Mouse (Mus musculus) limb, embryonic 14.5 days (tissue): ENCODE data around the gene Acap1. TPM values are rescaled to one million over a fixed set of nuclear protein-coding genes. Genes with fewer than 3 reads are reported as not detected.

Experiments used
- ATAC-seq: fragments of 200-750 bp; cut with Nextera tagmentation; 2 replicates; pipeline ENCODE4 v1.8.0; 2017; ENCODE audit warnings: low read depth, moderate number of reproducible peaks, moderate TSS enrichment; ENCODE audit not compliant: low FRiP score
- DNase-seq: peaks from one replicate; pipeline ENCODE4 v3.0.0-alpha.2; 2015; ENCODE audit warnings: low spot score
- H3K27ac ChIP-seq: fragments of 300-500 bp; sonication (generic); replicated peaks from 2 replicates; pipeline ENCODE4 v1.5.1; 2014; ENCODE audit warnings: low read depth, mild to moderate bottlenecking, low read length, moderate library complexity, mixed read lengths
- H3K27me3 ChIP-seq: fragments of 300-500 bp; sonication (generic); 2 replicates; pipeline ENCODE4 v1.6.1; 2014; ENCODE audit warnings: low read length, mixed read lengths; ENCODE audit not compliant: control insufficient read depth, insufficient read depth
- H3K36me3 ChIP-seq: fragments of 300-500 bp; sonication (generic); 2 replicates; pipeline ENCODE4 v1.6.1; 2014; ENCODE audit warnings: mild to moderate bottlenecking, low read length, moderate library complexity, mixed read lengths; ENCODE audit not compliant: control insufficient read depth, insufficient read depth
- H3K4me1 ChIP-seq: fragments of 300-500 bp; sonication (generic); 2 replicates; pipeline ENCODE4 v1.6.1; 2014; ENCODE audit warnings: antibody characterized with exemption, low read length, mixed read lengths; ENCODE audit not compliant: control insufficient read depth, insufficient read depth
- H3K4me2 ChIP-seq: fragments of 300-500 bp; sonication (generic); replicated peaks from 2 replicates; pipeline ENCODE4 v1.6.1; 2014; ENCODE audit warnings: low read depth, mild to moderate bottlenecking, low read length, moderate library complexity; ENCODE audit not compliant: severe bottlenecking
- H3K4me3 ChIP-seq: fragments of 300-500 bp; sonication (generic); replicated peaks from 2 replicates; pipeline ENCODE4 v1.5.1; 2014; ENCODE audit warnings: low read length
- H3K9ac ChIP-seq: fragments of 300-500 bp; sonication (generic); 2 replicates; pipeline ENCODE4 v1.6.1; 2014; ENCODE audit warnings: mild to moderate bottlenecking, low read depth, low read length, moderate library complexity; ENCODE audit not compliant: severe bottlenecking
- H3K9me3 ChIP-seq: fragments of 300-500 bp; sonication (generic); 2 replicates; pipeline ENCODE4 v1.6.1; 2016; ENCODE audit warnings: low read length; ENCODE audit not compliant: control insufficient read depth
- POLR2A ChIP-seq: fragments of 200-500 bp; IDR thresholded peaks from 2 replicates; pipeline ENCODE4 v1.8.0; 2012; ENCODE audit warnings: inconsistent platforms, mild to moderate bottlenecking, moderate library complexity, borderline replicate concordance; ENCODE audit not compliant: insufficient read depth, insufficient read length; ENCODE audit errors: extremely low read depth
- WGBS: fragments of 180-500 bp; shearing (Covaris S2); extraction: QIAGEN DNeasy Blood & Tissue Kit; methylation state at CpG from one replicate; pipeline ENCODE4 v1.1.7; 2014; 5-methylcytosine and 5-hydroxymethylcytosine counted together
- microRNA-seq: library from miRNA; unstranded; fragments of <30 nt; microRNA quantifications from one replicate; pipeline ENCODE4, GENCODE M21; 2016
- polyA plus RNA-seq, 2 experiments: library from polyadenylated mRNA; depleted of rRNA in 1 of 2; stranded (reverse) in 1 of 2; unstranded in 1 of 2; fragments of >200 nt; fragmentation: Nextera tagmentation in 1 of 2; extraction: Ambion mirVana in 1 of 2; gene quantifications; 2 replicates each; pipeline versions ENCODE4 v1.2.1 to v1.2.3; 2012 to 2014

Acap1 gene
- polyA plus RNA-seq, 2 experiments = 2.1 TPM

GRCm38 (mm10) chr11:69835326-69835965, 59.9 kb downstream of the Acap1 start:
- Histone ChIP-seq H3K4me3 (peak overlapping the region; percentile 73), H3K27me3 (peaks cover 5% of the 10 kb centered on the region; the same call in 1 of the 2 replicates), H3K4me1 (peaks cover 37% of the 10 kb centered on the region), H3K27ac (no peak overlapping the region), H3K4me2 (peak overlapping the region; percentile 95), H3K36me3 (peaks cover 33% of the 10 kb centered on the region), H3K9ac (peak overlapping the region; percentile 71; the same call in 1 of the 2 replicates), H3K9me3 (no peaks in the 10 kb centered on the region)
- ATAC-seq = no peak
- DNase-seq = peak; percentile 7
- TF ChIP-seq POLR2A = no peak
- 14% methylated on average over 9 of the region's 9 CpGs for WGBS

- no peaks in the 10 kb centered on the region for H3K9me3 ChIP-seq
- H3K9ac ChIP-seq = peak overlapping the region; percentile 68
- H3K4me1 ChIP-seq = peaks cover 31% of the 10 kb centered on the region
- DNase-seq (peak; percentile 21), ATAC-seq (no peak)
- WGBS = 7% methylated on average over 43 of the region's 48 CpGs
- peak overlapping the region; percentile 73 for H3K4me3 ChIP-seq
- H3K27ac ChIP-seq = no peak overlapping the region
- peak overlapping the region; percentile 95 for H3K4me2 ChIP-seq
- H3K27me3 ChIP-seq = peaks cover 5% of the 10 kb centered on the region; the same call in 1 of the 2 replicates
- no peak for TF ChIP-seq POLR2A
- H3K36me3 ChIP-seq = peaks cover 34% of the 10 kb centered on the region
Observed at GRCm38 (mm10) chr11:69834001-69834549, 61.3 kb downstream of the Acap1 start.

- H3K9me3 ChIP-seq = no peaks in the 10 kb centered on the region
- DNase-seq = no peak
- H3K27ac ChIP-seq = no peak overlapping the region
- peak overlapping the region; percentile 95 for H3K4me2 ChIP-seq
- H3K36me3 ChIP-seq = peaks cover 37% of the 10 kb centered on the region
- ATAC-seq = no peak
- WGBS = 61% methylated on average over 8 of the region's 8 CpGs
- TF ChIP-seq POLR2A = no peak
- peak overlapping the region; percentile 68 for H3K9ac ChIP-seq
- peaks cover 30% of the 10 kb centered on the region for H3K4me1 ChIP-seq
- H3K27me3 ChIP-seq = peaks cover 5% of the 10 kb centered on the region; the same call in 1 of the 2 replicates
- H3K4me3 ChIP-seq = peak overlapping the region; percentile 73
Observed at GRCm38 (mm10) chr11:69833554-69833953, 61.8 kb downstream of the Acap1 start.

Small RNAs within 50 kb of the gene (microRNA-seq; reads per million reads assigned to microRNA genes)
- not detected for gene Mir6924

Other genes with a start within 250 kb of the Acap1 start
Only the 30 nearest of the 40 such genes appear.
- 76.6 and 100 TPM in 2 replicates for gene Polr2a, start 136.9 kb downstream of the Acap1 start, polyA plus RNA-seq (2012; rRNA removed)
- gene Polr2a, start 136.9 kb downstream of the Acap1 start, polyA plus RNA-seq (2014; fragmentation: Nextera tagmentation; extraction: Ambion mirVana) = 40.7 and 45.3 TPM in 2 replicates
- gene Slc35g3, start 133.6 kb downstream of the Acap1 start, polyA plus RNA-seq (2012; rRNA removed) = 0.14 and 0.23 TPM in 2 replicates
- 0.21 TPM in 1 of 2 replicates, not detected in the other for gene Slc35g3, start 133.6 kb downstream of the Acap1 start, polyA plus RNA-seq (2014; fragmentation: Nextera tagmentation; extraction: Ambion mirVana)
- 12.8 and 14.3 TPM in 2 replicates for gene Zbtb4, start 129.6 kb downstream of the Acap1 start, polyA plus RNA-seq (2012; rRNA removed)
- gene Zbtb4, start 129.6 kb downstream of the Acap1 start, polyA plus RNA-seq (2014; fragmentation: Nextera tagmentation; extraction: Ambion mirVana) = 4.1 and 5.0 TPM in 2 replicates
- gene Chrnb1, start 99.6 kb downstream of the Acap1 start, polyA plus RNA-seq (2012; rRNA removed) = 69.4 and 81.0 TPM in 2 replicates
- gene Chrnb1, start 99.6 kb downstream of the Acap1 start, polyA plus RNA-seq (2014; fragmentation: Nextera tagmentation; extraction: Ambion mirVana) = 14.1 and 19.0 TPM in 2 replicates
- gene Fgf11, start 93.7 kb downstream of the Acap1 start, polyA plus RNA-seq (2012; rRNA removed) = 17.2 and 17.5 TPM in 2 replicates
- 2.2 and 3.4 TPM in 2 replicates for gene Fgf11, start 93.7 kb downstream of the Acap1 start, polyA plus RNA-seq (2014; fragmentation: Nextera tagmentation; extraction: Ambion mirVana)
- 1.8 TPM in 2 replicates for gene Tmem102, start 89.9 kb downstream of the Acap1 start, polyA plus RNA-seq (2012; rRNA removed)
- gene Tmem102, start 89.9 kb downstream of the Acap1 start, polyA plus RNA-seq (2014; fragmentation: Nextera tagmentation; extraction: Ambion mirVana) = 5.4 and 5.9 TPM in 2 replicates
- gene Gm39566, start 80.2 kb downstream of the Acap1 start, polyA plus RNA-seq (2012; rRNA removed) = not detected in 2 replicates
- not detected in 2 replicates for gene Gm39566, start 80.2 kb downstream of the Acap1 start, polyA plus RNA-seq (2014; fragmentation: Nextera tagmentation; extraction: Ambion mirVana)
- not detected in 2 replicates for gene Spem2, start 77.1 kb downstream of the Acap1 start, polyA plus RNA-seq (2012; rRNA removed)
- gene Spem2, start 77.1 kb downstream of the Acap1 start, polyA plus RNA-seq (2014; fragmentation: Nextera tagmentation; extraction: Ambion mirVana) = not detected in 2 replicates
- 0.65 and 0.79 TPM in 2 replicates for gene Spem1, start 73.4 kb downstream of the Acap1 start, polyA plus RNA-seq (2012; rRNA removed)
- 0.18 TPM in 1 of 2 replicates, not detected in the other for gene Spem1, start 73.4 kb downstream of the Acap1 start, polyA plus RNA-seq (2014; fragmentation: Nextera tagmentation; extraction: Ambion mirVana)
- gene Nlgn2, start 57.8 kb downstream of the Acap1 start, polyA plus RNA-seq (2012; rRNA removed) = 96.0 and 123 TPM in 2 replicates
- gene Nlgn2, start 57.8 kb downstream of the Acap1 start, polyA plus RNA-seq (2014; fragmentation: Nextera tagmentation; extraction: Ambion mirVana) = 11.1 and 13.4 TPM in 2 replicates
- gene Tmem256, start 57.0 kb downstream of the Acap1 start, polyA plus RNA-seq (2012; rRNA removed) = 240 and 292 TPM in 2 replicates
- gene Tmem256, start 57.0 kb downstream of the Acap1 start, polyA plus RNA-seq (2014; fragmentation: Nextera tagmentation; extraction: Ambion mirVana) = 368 and 382 TPM in 2 replicates
- gene Plscr3, start 49.2 kb downstream of the Acap1 start, polyA plus RNA-seq (2012; rRNA removed) = 190 and 214 TPM in 2 replicates
- 137 and 140 TPM in 2 replicates for gene Plscr3, start 49.2 kb downstream of the Acap1 start, polyA plus RNA-seq (2014; fragmentation: Nextera tagmentation; extraction: Ambion mirVana)
- 2.8 TPM in 2 replicates for gene Tnk1, start 36.8 kb downstream of the Acap1 start, polyA plus RNA-seq (2012; rRNA removed)
- gene Tnk1, start 36.8 kb downstream of the Acap1 start, polyA plus RNA-seq (2014; fragmentation: Nextera tagmentation; extraction: Ambion mirVana) = 3.2 and 3.3 TPM in 2 replicates
- gene Tmem95, start 17.5 kb downstream of the Acap1 start, polyA plus RNA-seq (2012; rRNA removed) = not detected in 2 replicates
- not detected in 2 replicates for gene Tmem95, start 17.5 kb downstream of the Acap1 start, polyA plus RNA-seq (2014; fragmentation: Nextera tagmentation; extraction: Ambion mirVana)
- gene Kctd11, start 14.1 kb downstream of the Acap1 start, polyA plus RNA-seq (2012; rRNA removed) = 5.1 and 5.3 TPM in 2 replicates
- 6.0 and 6.5 TPM in 2 replicates for gene Kctd11, start 14.1 kb downstream of the Acap1 start, polyA plus RNA-seq (2014; fragmentation: Nextera tagmentation; extraction: Ambion mirVana)
- 8.6 and 8.9 TPM in 2 replicates for gene 2810408A11Rik, start 5.4 kb upstream of the Acap1 start, polyA plus RNA-seq (2012; rRNA removed)
- 8.9 and 12.3 TPM in 2 replicates for gene 2810408A11Rik, start 5.4 kb upstream of the Acap1 start, polyA plus RNA-seq (2014; fragmentation: Nextera tagmentation; extraction: Ambion mirVana)
- gene Neurl4, start 5.5 kb upstream of the Acap1 start, polyA plus RNA-seq (2012; rRNA removed) = 74.3 and 74.6 TPM in 2 replicates
- 11.4 and 15.0 TPM in 2 replicates for gene Neurl4, start 5.5 kb upstream of the Acap1 start, polyA plus RNA-seq (2014; fragmentation: Nextera tagmentation; extraction: Ambion mirVana)
- 94.0 and 110 TPM in 2 replicates for gene Gps2, start 18.3 kb upstream of the Acap1 start, polyA plus RNA-seq (2012; rRNA removed)
- 67.3 and 74.4 TPM in 2 replicates for gene Gps2, start 18.3 kb upstream of the Acap1 start, polyA plus RNA-seq (2014; fragmentation: Nextera tagmentation; extraction: Ambion mirVana)
- gene Eif5a, start 26.4 kb upstream of the Acap1 start, polyA plus RNA-seq (2012; rRNA removed) = 1,009 and 1,079 TPM in 2 replicates
- gene Eif5a, start 26.4 kb upstream of the Acap1 start, polyA plus RNA-seq (2014; fragmentation: Nextera tagmentation; extraction: Ambion mirVana) = 1,556 and 1,603 TPM in 2 replicates
- gene Ybx2, start 40.3 kb upstream of the Acap1 start, polyA plus RNA-seq (2012; rRNA removed) = 70.1 and 92.8 TPM in 2 replicates
- gene Ybx2, start 40.3 kb upstream of the Acap1 start, polyA plus RNA-seq (2014; fragmentation: Nextera tagmentation; extraction: Ambion mirVana) = 7.2 and 10.2 TPM in 2 replicates
- 31.0 and 40.4 TPM in 2 replicates for gene Slc2a4, start 52.6 kb upstream of the Acap1 start, polyA plus RNA-seq (2012; rRNA removed)
- gene Slc2a4, start 52.6 kb upstream of the Acap1 start, polyA plus RNA-seq (2014; fragmentation: Nextera tagmentation; extraction: Ambion mirVana) = 19.3 and 20.9 TPM in 2 replicates
- gene Cldn7, start 69.2 kb upstream of the Acap1 start, polyA plus RNA-seq (2012; rRNA removed) = 6.3 and 8.7 TPM in 2 replicates
- 6.1 and 7.6 TPM in 2 replicates for gene Cldn7, start 69.2 kb upstream of the Acap1 start, polyA plus RNA-seq (2014; fragmentation: Nextera tagmentation; extraction: Ambion mirVana)
- gene Ctdnep1, start 85.6 kb upstream of the Acap1 start, polyA plus RNA-seq (2012; rRNA removed) = 117 and 125 TPM in 2 replicates
- gene Ctdnep1, start 85.6 kb upstream of the Acap1 start, polyA plus RNA-seq (2014; fragmentation: Nextera tagmentation; extraction: Ambion mirVana) = 38.3 and 40.1 TPM in 2 replicates
- 101 and 111 TPM in 2 replicates for gene Elp5, start 87.0 kb upstream of the Acap1 start, polyA plus RNA-seq (2012; rRNA removed)
- gene Elp5, start 87.0 kb upstream of the Acap1 start, polyA plus RNA-seq (2014; fragmentation: Nextera tagmentation; extraction: Ambion mirVana) = 118 and 122 TPM in 2 replicates
- 431 and 477 TPM in 2 replicates for gene Gabarap, start 95.6 kb upstream of the Acap1 start, polyA plus RNA-seq (2012; rRNA removed)
- 574 and 593 TPM in 2 replicates for gene Gabarap, start 95.6 kb upstream of the Acap1 start, polyA plus RNA-seq (2014; fragmentation: Nextera tagmentation; extraction: Ambion mirVana)
- 66.7 and 69.2 TPM in 2 replicates for gene Phf23, start 100.2 kb upstream of the Acap1 start, polyA plus RNA-seq (2012; rRNA removed)
- 51.7 and 60.5 TPM in 2 replicates for gene Phf23, start 100.2 kb upstream of the Acap1 start, polyA plus RNA-seq (2014; fragmentation: Nextera tagmentation; extraction: Ambion mirVana)
- 65.4 and 81.0 TPM in 2 replicates for gene Dvl2, start 105.1 kb upstream of the Acap1 start, polyA plus RNA-seq (2012; rRNA removed)
- 40.3 and 47.0 TPM in 2 replicates for gene Dvl2, start 105.1 kb upstream of the Acap1 start, polyA plus RNA-seq (2014; fragmentation: Nextera tagmentation; extraction: Ambion mirVana)
- gene Acadvl, start 119.9 kb upstream of the Acap1 start, polyA plus RNA-seq (2012; rRNA removed) = 52.9 and 55.4 TPM in 2 replicates
- 71.8 and 77.0 TPM in 2 replicates for gene Acadvl, start 119.9 kb upstream of the Acap1 start, polyA plus RNA-seq (2014; fragmentation: Nextera tagmentation; extraction: Ambion mirVana)
- 89.6 and 99.8 TPM in 2 replicates for gene Dlg4, start 121.4 kb upstream of the Acap1 start, polyA plus RNA-seq (2012; rRNA removed)
- gene Dlg4, start 121.4 kb upstream of the Acap1 start, polyA plus RNA-seq (2014; fragmentation: Nextera tagmentation; extraction: Ambion mirVana) = 9.7 and 10.0 TPM in 2 replicates
- gene Asgr1, start 158.5 kb upstream of the Acap1 start, polyA plus RNA-seq (2012; rRNA removed) = 1.6 and 2.3 TPM in 2 replicates
- gene Asgr1, start 158.5 kb upstream of the Acap1 start, polyA plus RNA-seq (2014; fragmentation: Nextera tagmentation; extraction: Ambion mirVana) = 0.99 and 1.2 TPM in 2 replicates